Mouse (Mus musculus) myocyte (in vitro differentiated cells): ENCODE results near the gene Ttyh2. TPM values are rescaled to one million over a fixed set of nuclear protein-coding genes. Genes with fewer than 3 reads are reported as not detected.

Source experiments
- H3K27me3 ChIP-seq: one replicate; pipeline ENCODE4 v1.6.1; 2011; ENCODE audit not compliant: control insufficient read depth, insufficient read depth, insufficient read length
- H3K36me3 ChIP-seq: one replicate; pipeline ENCODE4 v1.6.1; 2011; ENCODE audit not compliant: control insufficient read depth, insufficient read depth
- H3K4me2 ChIP-seq: one replicate; pipeline ENCODE4 v1.6.1; 2011; ENCODE audit warnings: low read depth, control low read depth
- H3K4me3 ChIP-seq: one replicate; pipeline ENCODE4 v1.5.1; 2011; ENCODE audit warnings: mild to moderate bottlenecking, control low read depth, moderate library complexity
- H3K79me2 ChIP-seq: one replicate; pipeline ENCODE4 v1.6.1; 2011; ENCODE audit not compliant: control insufficient read depth, insufficient read depth
- H3ac ChIP-seq: one replicate; pipeline ENCODE4 v1.6.1; 2011; ENCODE audit not compliant: control insufficient read depth, insufficient read length
- CEBPB ChIP-seq: IDR thresholded peaks from 2 replicates; pipeline ENCODE4 v1.6.1; 2011; ENCODE audit warnings: mild to moderate bottlenecking, moderate library complexity; ENCODE audit not compliant: poor library complexity, insufficient read depth, severe bottlenecking
- E2F4 ChIP-seq: IDR thresholded peaks from one replicate; pipeline ENCODE4 v1.6.1; 2011; ENCODE audit warnings: mild to moderate bottlenecking, control low read depth, moderate library complexity; ENCODE audit not compliant: insufficient read depth
- MAX ChIP-seq: IDR thresholded peaks from one replicate; pipeline ENCODE4 v1.6.1; 2011; ENCODE audit warnings: low read depth, mild to moderate bottlenecking, control low read depth
- MYOD1 ChIP-seq, 3 experiments: IDR thresholded peaks; one replicate each; pipeline ENCODE4 v1.6.1; 2011; ENCODE audit warnings: control low read depth in 2 of 3, low read depth in 2 of 3, mild to moderate bottlenecking in 2 of 3, moderate library complexity in 1 of 3; ENCODE audit not compliant: insufficient read length in 2 of 3, control insufficient read depth in 1 of 3
- MYOG ChIP-seq, 3 experiments: IDR thresholded peaks; one replicate each; pipeline ENCODE4 v1.6.1; 2011; ENCODE audit warnings: control low read depth in 2 of 3, low read depth in 2 of 3, mild to moderate bottlenecking in 2 of 3; ENCODE audit not compliant: insufficient read length in 2 of 3, control insufficient read depth in 1 of 3, insufficient read depth in 1 of 3
- POLR2A ChIP-seq: IDR thresholded peaks from one replicate; pipeline ENCODE4 v1.6.1; 2011; ENCODE audit warnings: low read depth, mild to moderate bottlenecking, control low read depth, moderate library complexity; ENCODE audit not compliant: insufficient read length
- POLR2AphosphoS2 ChIP-seq: IDR thresholded peaks from one replicate; pipeline ENCODE4 v1.6.1; 2011; ENCODE audit warnings: low read depth, control low read depth; ENCODE audit not compliant: insufficient read length
- REST ChIP-seq: IDR thresholded peaks from one replicate; pipeline ENCODE4 v1.6.1; 2011; ENCODE audit warnings: mild to moderate bottlenecking, control low read depth, moderate library complexity; ENCODE audit not compliant: insufficient read depth, insufficient read length
- SRF ChIP-seq: IDR thresholded peaks from one replicate; pipeline ENCODE4 v1.6.1; 2011; ENCODE audit warnings: low read depth; ENCODE audit not compliant: control insufficient read depth, insufficient read length
- TCF12 ChIP-seq: IDR thresholded peaks from one replicate; pipeline ENCODE4 v1.6.1; 2011; ENCODE audit warnings: mild to moderate bottlenecking, control low read depth; ENCODE audit not compliant: poor library complexity, insufficient read depth, severe bottlenecking
- TCF3 ChIP-seq: IDR thresholded peaks from one replicate; pipeline ENCODE4 v1.6.1; 2011; ENCODE audit warnings: low read depth, control low read depth; ENCODE audit not compliant: insufficient read length
- USF1 ChIP-seq: IDR thresholded peaks from one replicate; pipeline ENCODE4 v1.6.1; 2011; ENCODE audit warnings: low read depth, mild to moderate bottlenecking, control low read depth, moderate library complexity
- polyA plus RNA-seq: library from polyadenylated mRNA; unstranded; fragments of >200 nt; fragmentation: generic; extraction: Trizol; gene quantifications from one replicate; pipeline ENCODE4 v1.2.1, GENCODE M21; 2012; ENCODE audit warnings: missing spikeins

Ttyh2 gene
- 40.6 TPM for polyA plus RNA-seq

DNA sequence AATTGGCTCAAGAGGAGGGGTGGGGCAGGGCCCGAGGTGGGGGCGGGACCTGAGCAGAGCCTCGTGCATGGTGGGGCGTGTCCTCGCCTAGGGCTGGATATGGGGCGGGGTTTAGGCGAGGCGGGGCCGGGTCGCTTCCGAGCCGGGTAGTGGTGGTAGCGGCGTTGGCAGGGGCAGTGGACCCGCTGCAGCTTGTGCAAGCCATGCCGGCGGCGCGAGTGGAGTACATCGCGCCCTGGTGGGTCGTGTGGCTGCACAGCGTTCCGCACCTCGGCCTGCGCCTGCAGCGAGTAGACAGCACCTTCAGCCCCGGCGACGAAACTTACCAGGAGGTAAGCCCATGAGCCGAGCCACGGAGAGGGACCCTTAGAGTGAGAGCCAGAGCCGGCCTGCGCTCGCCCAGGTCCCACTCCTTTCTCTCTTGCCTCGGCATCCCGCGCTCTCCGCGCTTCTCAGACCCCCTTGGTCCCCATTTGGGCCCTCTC, at the start of gene Ttyh2:
Ttyh2 (plus strand) TSS at position 91 of the 485 bp plus-strand sequence.
- Histone ChIP-seq H3K4me2 (peak within 1 kb of the TSS; percentile 99), H3K27me3 (no peaks in the 10 kb centered on the region), H3K36me3 (peaks cover 29% of the 10 kb centered on the region), H3K79me2 (peaks cover 92% of the 10 kb centered on the region), H3K4me3 (peak within 1 kb of the TSS; percentile 81), H3ac (peak within 1 kb of the TSS; percentile 76)
- no peak for TF ChIP-seq CEBPB
- peak; percentile 39 for TF ChIP-seq SRF
- TF ChIP-seq POLR2AphosphoS2, result peak; percentile 100
- peak; percentile 100 for TF ChIP-seq POLR2A
- no peak for TF ChIP-seq TCF3
- no peak for TF ChIP-seq E2F4
- peak; percentile 30 for TF ChIP-seq REST
- no peak for TF ChIP-seq MAX
- no peak for TF ChIP-seq USF1
- TF ChIP-seq TCF12, result no peak
- peak in 1 of 3 experiments; percentile 40 for TF ChIP-seq MYOG (IDR thresholded peaks at IDR 0.05; ENCODE audit: control insufficient read depth in 1 of 3, insufficient read depth in 1 of 3, insufficient read length in 2 of 3, low read depth in 2 of 3)
- TF ChIP-seq MYOD1 (IDR thresholded peaks at IDR 0.05; ENCODE audit: control insufficient read depth in 1 of 3, insufficient read length in 2 of 3, low read depth in 2 of 3), result peak in 2 of 3 experiments; percentile 7 to 53

DNA sequence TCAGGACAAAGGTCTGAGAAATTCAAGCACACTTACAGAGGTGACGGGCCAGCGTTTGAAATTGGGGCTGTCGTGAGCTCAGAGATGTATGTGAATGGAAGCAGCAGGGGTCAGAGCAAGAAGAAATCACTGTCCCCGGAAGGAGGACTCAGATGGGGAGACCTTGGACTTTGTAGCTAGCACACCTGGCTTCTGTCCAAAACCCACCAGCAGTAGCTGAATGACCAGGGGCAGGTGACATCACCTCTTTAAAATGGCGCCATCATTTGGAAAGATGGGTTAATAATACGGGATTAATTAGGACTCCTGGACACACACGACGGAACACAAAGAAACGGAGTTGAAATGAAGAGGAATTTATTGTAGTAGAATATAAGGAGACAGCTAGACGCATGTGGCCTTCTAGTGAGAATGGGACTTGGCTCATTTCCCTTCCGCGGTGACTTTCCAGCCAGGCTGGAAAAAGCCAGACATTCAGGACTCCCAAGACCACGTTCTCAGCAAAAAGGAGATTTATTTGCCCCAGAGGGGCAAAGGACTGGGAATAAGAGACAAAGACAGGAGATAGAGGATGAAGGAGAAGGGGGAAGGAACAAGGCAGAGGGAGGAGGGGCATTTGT, 49.0 kb upstream of the Ttyh2 start:
- no peaks in the 10 kb centered on the region for H3K79me2 ChIP-seq
- H3K27me3 ChIP-seq, result no peaks in the 10 kb centered on the region
- no peak overlapping the region for H3ac ChIP-seq
- no peak overlapping the region for H3K4me2 ChIP-seq
- TF ChIP-seq TCF3 (no peak), SRF (no peak), E2F4 (no peak), POLR2A (no peak), POLR2AphosphoS2 (no peak), MYOG (IDR thresholded peaks at IDR 0.05; ENCODE audit: control insufficient read depth in 1 of 3, insufficient read depth in 1 of 3, insufficient read length in 2 of 3, low read depth in 2 of 3) (no peak), TCF12 (no peak), CEBPB (no peak), REST (no peak), MYOD1 (IDR thresholded peaks at IDR 0.05; ENCODE audit: control insufficient read depth in 1 of 3, insufficient read length in 2 of 3, low read depth in 2 of 3) (no peak), USF1 (no peak)
- H3K36me3 ChIP-seq, result no peaks in the 10 kb centered on the region
- H3K4me3 ChIP-seq, result no peak overlapping the region

DNA sequence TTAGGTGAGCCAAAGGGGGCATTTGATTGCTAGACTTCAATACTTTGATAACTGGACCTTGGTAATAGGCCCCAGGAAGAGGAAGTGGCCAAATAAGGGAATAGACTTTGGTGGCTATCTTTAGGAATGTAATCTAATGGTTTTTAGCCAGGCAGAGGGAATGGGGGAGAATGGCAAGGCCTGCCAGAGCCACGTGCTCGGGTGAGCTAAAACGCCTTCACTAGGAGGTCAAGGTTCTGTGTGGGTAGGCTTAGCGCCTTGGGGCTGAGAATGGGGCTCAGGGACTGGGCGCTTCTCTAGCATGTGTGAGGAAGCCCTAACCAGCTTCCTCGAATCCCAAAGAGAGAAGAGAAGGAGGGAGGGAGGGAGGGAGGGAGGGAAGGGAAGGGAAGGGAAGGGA, 48.2 kb upstream of the Ttyh2 start:
- Histone ChIP-seq H3K36me3 (no peaks in the 10 kb centered on the region), H3K4me3 (no peak overlapping the region)
- TF ChIP-seq REST, result no peak
- no peak for TF ChIP-seq POLR2A
- no peak for TF ChIP-seq MYOD1 (IDR thresholded peaks at IDR 0.05; ENCODE audit: control insufficient read depth in 1 of 3, insufficient read length in 2 of 3, low read depth in 2 of 3)
- TF ChIP-seq SRF, result no peak
- no peak for TF ChIP-seq USF1
- no peak for TF ChIP-seq CEBPB
- TF ChIP-seq E2F4, result no peak
- no peak for TF ChIP-seq MYOG (IDR thresholded peaks at IDR 0.05; ENCODE audit: control insufficient read depth in 1 of 3, insufficient read depth in 1 of 3, insufficient read length in 2 of 3, low read depth in 2 of 3)
- no peak for TF ChIP-seq TCF3
- no peak for TF ChIP-seq POLR2AphosphoS2
- TF ChIP-seq MAX, result no peak
- TF ChIP-seq TCF12, result no peak

DNA sequence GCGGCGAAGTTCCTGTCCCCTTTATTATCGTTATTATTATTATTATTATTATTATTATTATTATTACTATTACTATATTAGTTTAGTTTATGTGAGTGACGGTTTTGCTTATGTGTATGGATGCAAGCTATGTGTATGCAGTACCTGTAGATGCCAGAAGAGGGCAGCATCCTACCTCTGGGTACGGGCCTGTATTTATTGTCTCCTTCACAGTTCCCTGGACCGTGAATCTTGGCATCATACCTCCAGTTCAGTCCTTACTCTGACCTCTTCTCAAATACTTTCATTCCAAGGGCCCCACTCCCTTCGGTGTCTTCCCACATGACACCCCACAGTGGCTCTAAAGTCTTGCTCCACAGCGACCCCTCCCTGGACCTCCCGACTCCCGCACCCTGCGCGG, 47.2 kb upstream of the Ttyh2 start:
- no peaks in the 10 kb centered on the region for H3K36me3 ChIP-seq
- H3ac ChIP-seq, result no peak overlapping the region
- peaks cover 8% of the 10 kb centered on the region for H3K27me3 ChIP-seq
- no peak for TF ChIP-seq SRF
- no peak for TF ChIP-seq TCF12
- TF ChIP-seq REST, result no peak
- TF ChIP-seq MYOG (IDR thresholded peaks at IDR 0.05; ENCODE audit: control insufficient read depth in 1 of 3, insufficient read depth in 1 of 3, insufficient read length in 2 of 3, low read depth in 2 of 3), result no peak
- TF ChIP-seq TCF3, result no peak
- H3K79me2 ChIP-seq, result no peaks in the 10 kb centered on the region
- no peak overlapping the region for H3K4me2 ChIP-seq
- H3K4me3 ChIP-seq, result no peak overlapping the region

More for the DNA sequence above, 48.2 kb upstream of the Ttyh2 start:
- Histone ChIP-seq H3K4me2 (no peak overlapping the region), H3ac (no peak overlapping the region), H3K79me2 (no peaks in the 10 kb centered on the region), H3K27me3 (peaks cover 7% of the 10 kb centered on the region)

DNA sequence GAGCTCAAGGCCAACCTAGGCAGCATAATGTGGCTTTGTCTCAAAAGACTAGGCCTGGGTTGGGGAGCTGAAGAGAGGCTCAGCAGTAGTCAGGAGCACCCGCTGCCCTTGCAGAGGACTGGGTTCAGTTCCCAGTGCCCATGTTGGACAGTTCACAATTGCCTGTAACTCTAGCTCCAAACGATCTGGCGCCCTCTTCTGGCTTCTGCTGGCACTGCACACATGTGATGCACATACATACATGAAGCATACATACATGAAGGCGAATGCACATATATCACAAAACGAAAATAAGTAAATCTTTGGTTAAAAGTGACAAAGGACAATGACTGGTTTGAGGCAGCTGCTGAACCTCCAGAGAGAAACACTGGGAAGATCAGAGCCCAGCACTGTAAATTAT, 45.2 kb upstream of the Ttyh2 start:
- no peak overlapping the region for H3K4me3 ChIP-seq
- peaks cover 15% of the 10 kb centered on the region for H3K27me3 ChIP-seq
- TF ChIP-seq USF1 (no peak), MAX (no peak), TCF3 (no peak), MYOG (IDR thresholded peaks at IDR 0.05; ENCODE audit: control insufficient read depth in 1 of 3, insufficient read depth in 1 of 3, insufficient read length in 2 of 3, low read depth in 2 of 3) (no peak), CEBPB (no peak), TCF12 (no peak), REST (no peak), MYOD1 (IDR thresholded peaks at IDR 0.05; ENCODE audit: control insufficient read depth in 1 of 3, insufficient read length in 2 of 3, low read depth in 2 of 3) (no peak)
- no peak overlapping the region for H3K4me2 ChIP-seq
- no peaks in the 10 kb centered on the region for H3K36me3 ChIP-seq
- no peak overlapping the region for H3ac ChIP-seq
- H3K79me2 ChIP-seq, result no peaks in the 10 kb centered on the region
